Mouse (Mus musculus) MEL (cell line): Measurements from ENCODE around the gene Pdgfd. TPM values are rescaled to one million over a fixed set of nuclear protein-coding genes. Genes with fewer than 3 reads are reported as not detected.

Source experiments
- DNase-seq: peaks from one replicate; pipeline ENCODE4 v3.0.0; 2011; ENCODE audit warnings: low read depth, low spot score
- H3K27ac ChIP-seq: 2 replicates; pipeline ENCODE4 v1.5.1; 2012; ENCODE audit warnings: low read depth, mild to moderate bottlenecking, control low read depth, low read length, moderate library complexity; ENCODE audit not compliant: control insufficient read depth
- H3K27me3 ChIP-seq, 2 experiments: fragments of 150-350 bp in 1 of 2; sonication (generic) in 1 of 2; 2 replicates each; pipeline ENCODE4 v1.6.1; 2012; ENCODE audit warnings: low read length in 2 of 2, mild to moderate bottlenecking in 2 of 2, improper control_type of control experiment in 1 of 2, moderate library complexity in 1 of 2; ENCODE audit not compliant: insufficient read depth in 2 of 2, control insufficient read depth in 1 of 2
- H3K36me3 ChIP-seq, 2 experiments: 2 replicates each; pipeline ENCODE4 v1.6.1; 2012 to 2014; ENCODE audit warnings: low read length in 2 of 2, improper control_type of control experiment in 1 of 2, inconsistent platforms in 1 of 2, mild to moderate bottlenecking in 1 of 2; ENCODE audit not compliant: insufficient read depth in 2 of 2, control insufficient read depth in 1 of 2
- H3K4me1 ChIP-seq, 2 experiments: fragments of 150-350 bp in 1 of 2; sonication (generic) in 1 of 2; 2 replicates each; pipeline ENCODE4 v1.6.1; 2012; ENCODE audit warnings: low read length in 2 of 2, improper control_type of control experiment in 1 of 2, mild to moderate bottlenecking in 1 of 2; ENCODE audit not compliant: insufficient read depth in 2 of 2, control insufficient read depth in 1 of 2
- H3K4me3 ChIP-seq, 2 experiments: fragments of 150-350 bp in 1 of 2; sonication (generic) in 1 of 2; 2 replicates each; pipeline ENCODE4 v1.5.1; 2012; ENCODE audit warnings: low read depth in 2 of 2, low read length in 2 of 2, mild to moderate bottlenecking in 2 of 2, moderate library complexity in 2 of 2, control low read depth in 1 of 2, improper control_type of control experiment in 1 of 2; ENCODE audit not compliant: control insufficient read depth in 1 of 2, insufficient read depth in 1 of 2
- H3K79me2 ChIP-seq: 2 replicates; pipeline ENCODE4 v1.6.1; 2012; ENCODE audit warnings: mild to moderate bottlenecking, low read length, moderate library complexity; ENCODE audit not compliant: control insufficient read depth, poor library complexity, insufficient read depth
- H3K9ac ChIP-seq: 2 replicates; pipeline ENCODE4 v1.6.1; 2012; ENCODE audit warnings: low read depth, mild to moderate bottlenecking, control low read depth, low read length, moderate library complexity; ENCODE audit not compliant: control insufficient read depth, poor library complexity, severe bottlenecking
- H3K9me3 ChIP-seq: fragments of 150-350 bp; sonication (generic); replicated peaks from 2 replicates; pipeline ENCODE4 v1.6.1; 2012; ENCODE audit warnings: mild to moderate bottlenecking, low read length, improper control_type of control experiment, moderate library complexity; ENCODE audit not compliant: insufficient read depth
- BHLHE40 ChIP-seq: IDR thresholded peaks from 2 replicates; pipeline ENCODE4 v1.6.1; 2012; ENCODE audit warnings: low read depth, mild to moderate bottlenecking, inconsistent platforms, low read length, improper control_type of control experiment, borderline replicate concordance
- CHD2 ChIP-seq: IDR thresholded peaks from 2 replicates; pipeline ENCODE4 v1.6.1; 2011; ENCODE audit warnings: low read length, improper control_type of control experiment
- CTCF ChIP-seq, 3 experiments: IDR thresholded peaks in 2 of 3; conservative IDR thresholded peaks in 1 of 3; 2 replicates each; pipeline ENCODE4 v1.5.1; 2011 to 2012; ENCODE audit warnings: low read length in 3 of 3, low read depth in 2 of 3, mild to moderate bottlenecking in 2 of 3, improper control_type of control experiment in 1 of 3, inconsistent platforms in 1 of 3, mixed read lengths in 1 of 3, moderate library complexity in 1 of 3; ENCODE audit not compliant: control insufficient read depth in 1 of 3, insufficient read depth in 1 of 3, poor library complexity in 1 of 3, severe bottlenecking in 1 of 3
- ELF1 ChIP-seq: IDR thresholded peaks from 2 replicates; pipeline ENCODE4 v1.6.1; 2014; ENCODE audit warnings: low read depth, mild to moderate bottlenecking, inconsistent platforms, low read length, improper control_type of control experiment, moderate library complexity
- EP300 ChIP-seq, 2 experiments: IDR thresholded peaks; 2 replicates each; pipeline ENCODE4 v1.6.1; 2011; ENCODE audit warnings: improper control_type of control experiment in 2 of 2, low read length in 2 of 2, low read depth in 1 of 2, mild to moderate bottlenecking in 1 of 2
- ETS1 ChIP-seq: IDR thresholded peaks from 2 replicates; pipeline ENCODE4 v1.6.1; 2012; ENCODE audit warnings: low read depth, mild to moderate bottlenecking, inconsistent platforms, low read length, improper control_type of control experiment, moderate library complexity
- GATA1 ChIP-seq: IDR thresholded peaks from 2 replicates; pipeline ENCODE4 v1.6.1; 2011; ENCODE audit warnings: low read depth, low read length, improper control_type of control experiment
- KAT2A ChIP-seq: conservative IDR thresholded peaks from 2 replicates; pipeline ENCODE4 v1.6.1; 2012; ENCODE audit warnings: low read depth, low read length, improper control_type of control experiment, inconsistent platforms
- MAFK ChIP-seq: IDR thresholded peaks from 2 replicates; pipeline ENCODE4 v1.6.1; 2011; ENCODE audit warnings: low read depth, mild to moderate bottlenecking, low read length, improper control_type of control experiment, borderline replicate concordance
- MEF2A ChIP-seq: IDR thresholded peaks from 2 replicates; pipeline ENCODE4 v1.6.1; 2014; ENCODE audit warnings: low read depth, mild to moderate bottlenecking, inconsistent platforms, low read length, improper control_type of control experiment; ENCODE audit not compliant: poor library complexity, insufficient replicate concordance, severe bottlenecking; ENCODE audit errors: extremely low read depth
- MXI1 ChIP-seq: IDR thresholded peaks from 2 replicates; pipeline ENCODE4 v1.6.1; 2011; ENCODE audit warnings: mild to moderate bottlenecking, low read depth, low read length, improper control_type of control experiment
- MYB ChIP-seq: IDR thresholded peaks from 2 replicates; pipeline ENCODE4 v1.6.1; 2011; ENCODE audit warnings: mild to moderate bottlenecking, low read depth, low read length, improper control_type of control experiment
- NELFE ChIP-seq: IDR thresholded peaks from 2 replicates; pipeline ENCODE4 v1.6.1; 2011; ENCODE audit warnings: low read depth, low read length, improper control_type of control experiment
- NRF1 ChIP-seq: IDR thresholded peaks from 2 replicates; pipeline ENCODE4 v1.6.1; 2014; ENCODE audit warnings: low read depth, mild to moderate bottlenecking, inconsistent platforms, low read length, improper control_type of control experiment, moderate library complexity; ENCODE audit not compliant: poor library complexity, insufficient read depth, severe bottlenecking
- POLR2A ChIP-seq, 2 experiments: IDR thresholded peaks; 2 replicates each; pipeline ENCODE4 v1.6.1; 2011 to 2012; ENCODE audit warnings: low read length in 2 of 2, mild to moderate bottlenecking in 2 of 2, control low read depth in 1 of 2, improper control_type of control experiment in 1 of 2, low read depth in 1 of 2, moderate library complexity in 1 of 2; ENCODE audit not compliant: control insufficient read depth in 1 of 2, insufficient read depth in 1 of 2, poor library complexity in 1 of 2
- RCOR1 ChIP-seq: IDR thresholded peaks from 2 replicates; pipeline ENCODE4 v1.6.1; 2012; ENCODE audit warnings: low read depth, mild to moderate bottlenecking, inconsistent platforms, low read length, improper control_type of control experiment
- SIN3A ChIP-seq: IDR thresholded peaks from 2 replicates; pipeline ENCODE4 v1.6.1; 2012; ENCODE audit warnings: low read length, improper control_type of control experiment, inconsistent platforms
- SMC3 ChIP-seq: IDR thresholded peaks from 2 replicates; pipeline ENCODE4 v1.6.1; 2011; ENCODE audit warnings: low read depth, low read length, improper control_type of control experiment
- TCF12 ChIP-seq: IDR thresholded peaks from 2 replicates; pipeline ENCODE4 v1.6.1; 2014; ENCODE audit warnings: low read depth, mild to moderate bottlenecking, inconsistent platforms, low read length, improper control_type of control experiment, moderate library complexity
- UBTF ChIP-seq: IDR thresholded peaks from 2 replicates; pipeline ENCODE4 v1.6.1; 2012; ENCODE audit warnings: low read depth, mild to moderate bottlenecking, inconsistent platforms, low read length, improper control_type of control experiment, moderate library complexity, borderline replicate concordance; ENCODE audit not compliant: insufficient read depth
- polyA plus RNA-seq, 2 experiments: library from polyadenylated mRNA; stranded (reverse) in 1 of 2; unstranded in 1 of 2; fragments of >175 nt in 1 of 2; fragments of >200 nt in 1 of 2; gene quantifications; 2 replicates each; pipeline versions ENCODE4 v1.2.1 to v1.2.4; 2012; ENCODE audit warnings: low replicate concordance in 2 of 2, low read depth in 1 of 2; ENCODE audit not compliant: insufficient read length in 2 of 2, insufficient read depth in 1 of 2, missing spikeins in 1 of 2
- total RNA-seq: library from RNA; depleted of rRNA; stranded (reverse); fragments of 300-350 nt; gene quantifications from 2 replicates; pipeline ENCODE4 v1.2.3, GENCODE M21; 2012

Gene Pdgfd
- total and polyA plus RNA-seq, 3 experiments: not detected

GRCm38 (mm10) chr9:6302050-6302449 is 133.7 kb downstream of the Pdgfd start:
- Histone ChIP-seq H3K4me1 (peaks cover 2 to 3% of the 10 kb centered on the region in 2 experiments; a peak in 2 of 4 replicates), H3K9me3 (no peaks in the 10 kb centered on the region), H3K36me3 (peaks cover 0 to 7% of the 10 kb centered on the region in 2 experiments; a peak in 2 of 4 replicates), H3K79me2 (no peaks in the 10 kb centered on the region), H3K27me3 (no peaks in the 10 kb centered on the region), H3K4me3 (no peak overlapping the region), H3K9ac (no peak overlapping the region), H3K27ac (no peak overlapping the region)
- TF ChIP-seq MYB: no peak
- TF ChIP-seq NRF1: no peak
- no peak for TF ChIP-seq ELF1
- TF ChIP-seq SIN3A: no peak
- no peak for TF ChIP-seq TCF12
- no peak for TF ChIP-seq POLR2A (IDR thresholded peaks at IDR 0.05; ENCODE audit: control insufficient read depth in 1 of 2, insufficient read depth in 1 of 2, low read depth in 1 of 2, low read length in 2 of 2, poor library complexity in 1 of 2)
- TF ChIP-seq CHD2: no peak
- no peak for TF ChIP-seq MEF2A
- TF ChIP-seq KAT2A: no peak
- no peak for TF ChIP-seq UBTF
- no peak for DNase-seq

- Histone ChIP-seq H3K27me3 (no peaks in the 10 kb centered on the region), H3K4me1 (peaks cover 2 to 3% of the 10 kb centered on the region in 2 experiments; a peak in 2 of 4 replicates), H3K36me3 (peaks cover 0 to 7% of the 10 kb centered on the region in 2 experiments; a peak in 2 of 4 replicates), H3K27ac (no peak overlapping the region), H3K9me3 (no peaks in the 10 kb centered on the region), H3K79me2 (no peaks in the 10 kb centered on the region), H3K9ac (no peak overlapping the region), H3K4me3 (no peak overlapping the region)
- TF ChIP-seq NELFE: no peak
- TF ChIP-seq ETS1: no peak
- no peak for TF ChIP-seq SMC3
- no peak for DNase-seq
Observed at GRCm38 (mm10) chr9:6304590-6304989, 136.2 kb downstream of the Pdgfd start.

- Histone ChIP-seq H3K9me3 (no peaks in the 10 kb centered on the region), H3K79me2 (no peaks in the 10 kb centered on the region), H3K27me3 (no peaks in the 10 kb centered on the region), H3K4me3 (peak overlapping the region in 1 of 2 experiments; percentile 37; a peak in 2 of 4 replicates), H3K36me3 (peaks cover 0 to 7% of the 10 kb centered on the region in 2 experiments; a peak in 2 of 4 replicates)
- peak; percentile 39 for DNase-seq
- TF ChIP-seq TCF12 (peak; percentile 80), GATA1 (peak; percentile 44; the same call in 1 of the 2 replicates), CTCF (IDR thresholded peaks at IDR 0.05 in 2 of 3, conservative IDR thresholded peaks at IDR 0.05 in 1 of 3; ENCODE audit: control insufficient read depth in 1 of 3, insufficient read depth in 1 of 3, low read depth in 2 of 3, low read length in 3 of 3, poor library complexity in 1 of 3, severe bottlenecking in 1 of 3) (no peak), MXI1 (no peak), MAFK (no peak), BHLHE40 (no peak), POLR2A (IDR thresholded peaks at IDR 0.05; ENCODE audit: control insufficient read depth in 1 of 2, insufficient read depth in 1 of 2, low read depth in 1 of 2, low read length in 2 of 2, poor library complexity in 1 of 2) (no peak), EP300 (IDR thresholded peaks at IDR 0.05; ENCODE audit: low read depth in 1 of 2, low read length in 2 of 2) (peak; percentile 84 to 88), SIN3A (0 out of 2 replicates have a peak, but pooled peaks have one; percentile 22), MYB (peak; percentile 63; the same call in 1 of the 2 replicates), NELFE (0 out of 2 replicates have a peak, but pooled peaks have one; percentile 21), RCOR1 (peak; percentile 68), ETS1 (peak; percentile 36; the same call in 1 of the 2 replicates)
- TF ChIP-seq, all 39 proteins: peak for 8
- Histone ChIP-seq H3K4me1 (peaks cover 2 to 3% of the 10 kb centered on the region in 2 experiments; a peak in 2 of 4 replicates), H3K27ac (no peak overlapping the region), H3K9ac (no peak overlapping the region)
Observed at GRCm38 (mm10) chr9:6305847-6306246, 137.5 kb downstream of the Pdgfd start.
